Mouse (Mus musculus): Measurements from ENCODE around the gene 1600002K03Rik.

Gene 1600002K03Rik

DNA sequence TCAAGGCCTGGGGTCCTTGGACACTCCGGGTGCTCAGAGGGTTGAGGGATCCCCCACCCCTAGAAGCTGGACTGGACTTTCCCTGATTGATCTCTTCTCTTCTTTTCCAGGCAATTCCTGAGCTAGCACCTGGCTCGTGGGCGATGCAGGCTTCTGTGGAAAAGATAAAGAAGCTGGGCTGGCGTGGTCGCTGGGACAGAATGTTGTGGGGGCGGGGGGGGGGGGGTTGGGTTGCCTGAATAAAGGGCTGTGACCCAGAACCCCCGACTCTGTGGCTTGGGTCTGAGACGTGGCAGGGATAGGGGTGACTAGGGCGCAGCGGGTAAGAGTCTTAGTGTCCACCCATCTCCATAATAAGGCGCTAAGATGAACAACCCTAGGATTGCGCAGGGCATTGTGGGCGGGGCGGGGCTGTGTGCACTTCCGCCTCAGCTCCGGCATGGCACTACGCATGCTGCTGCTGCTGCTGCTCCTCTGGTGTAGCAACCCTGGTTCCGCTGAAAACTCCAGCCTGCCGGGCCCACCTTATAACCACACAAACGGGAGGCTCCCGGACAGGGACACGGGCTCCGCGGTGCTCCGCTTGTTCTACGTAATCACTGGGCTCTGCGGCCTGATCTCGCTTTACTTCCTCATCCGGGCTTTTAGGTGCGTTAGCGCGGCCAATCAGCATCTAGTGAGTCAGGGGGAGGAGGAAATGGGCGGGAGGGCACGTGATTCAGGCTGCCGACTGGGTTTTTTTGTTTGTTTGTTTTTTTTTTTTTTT is at the start of gene 1600002K03Rik:
TSS of gene 1600002K03Rik (plus strand) at position 418 of the 766 bp plus-strand sequence.
- peak; percentile 89 for DNase-seq

DNA sequence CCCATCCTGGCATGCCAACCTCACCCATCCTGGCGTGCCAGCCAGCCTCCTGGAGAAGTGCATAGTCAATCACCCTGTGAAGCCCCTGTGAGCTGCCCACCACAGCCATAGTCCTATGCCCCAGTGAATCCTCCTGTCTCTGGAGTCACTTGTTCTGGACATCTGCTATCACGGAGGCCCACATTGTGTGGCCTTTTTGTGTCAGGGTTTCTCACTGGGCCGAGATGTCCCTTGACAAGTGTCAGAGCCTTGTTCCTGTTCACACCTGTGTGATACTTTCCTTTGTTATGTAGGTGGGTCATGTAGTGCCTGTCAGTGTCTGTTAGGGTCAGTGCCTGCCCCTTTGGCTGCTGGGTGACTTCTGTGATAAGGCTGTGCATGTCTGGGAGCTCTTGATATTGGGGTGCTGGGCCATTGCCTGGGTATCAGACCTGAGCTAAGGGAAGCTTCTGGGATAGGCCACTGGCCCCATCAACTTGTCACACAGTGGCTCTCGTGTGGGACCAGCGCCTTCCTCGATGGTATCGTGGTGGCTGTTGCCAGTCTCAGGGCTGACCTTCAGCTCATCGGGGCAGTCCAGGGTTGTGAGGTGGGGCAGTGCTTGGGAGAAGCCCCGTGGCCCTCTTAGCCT is 48.7 kb upstream of the 1600002K03Rik start:
- no peak for DNase-seq

DNA sequence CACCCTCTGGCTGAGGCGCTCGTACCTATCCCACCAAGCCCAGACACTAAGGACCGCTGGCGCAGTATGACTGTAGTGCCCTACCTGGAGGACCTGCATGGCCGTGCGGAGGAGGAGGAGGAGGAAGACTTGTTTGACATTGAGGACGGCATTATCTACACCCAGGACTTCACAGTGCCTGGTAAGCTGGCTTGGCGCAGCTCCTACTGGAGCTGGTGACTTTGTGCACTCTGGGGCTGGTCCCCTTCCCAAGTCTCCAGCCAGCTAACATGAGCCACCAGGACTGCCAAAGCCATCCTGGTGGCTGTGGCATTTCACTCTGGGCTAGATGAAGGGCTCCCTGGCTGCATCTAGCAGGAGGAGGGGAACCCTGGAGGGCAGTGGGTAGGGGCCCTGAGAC is 44.8 kb upstream of the 1600002K03Rik start:
- DNase-seq, result no peak

DNA sequence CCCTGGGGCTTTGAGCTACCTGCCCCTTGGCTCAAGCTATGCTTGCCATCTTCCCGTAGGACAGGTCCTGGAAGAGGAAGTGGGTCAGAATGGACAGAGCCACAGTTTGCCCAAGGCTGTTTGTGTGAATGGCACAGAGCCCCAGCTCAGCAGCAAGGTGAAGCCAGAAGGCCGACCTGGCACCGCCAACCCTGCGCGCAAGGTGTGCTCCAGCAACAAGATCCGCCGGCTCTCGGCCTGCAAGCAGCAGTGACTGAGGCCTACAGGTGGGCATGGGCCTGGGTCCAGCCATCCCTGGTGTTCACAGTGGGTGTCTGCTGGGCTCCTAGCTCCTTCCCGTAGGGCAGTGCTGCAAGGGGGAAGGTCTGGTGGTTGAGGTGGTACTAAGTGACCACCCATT is 42.9 kb upstream of the 1600002K03Rik start:
- DNase-seq, result no peak

DNA sequence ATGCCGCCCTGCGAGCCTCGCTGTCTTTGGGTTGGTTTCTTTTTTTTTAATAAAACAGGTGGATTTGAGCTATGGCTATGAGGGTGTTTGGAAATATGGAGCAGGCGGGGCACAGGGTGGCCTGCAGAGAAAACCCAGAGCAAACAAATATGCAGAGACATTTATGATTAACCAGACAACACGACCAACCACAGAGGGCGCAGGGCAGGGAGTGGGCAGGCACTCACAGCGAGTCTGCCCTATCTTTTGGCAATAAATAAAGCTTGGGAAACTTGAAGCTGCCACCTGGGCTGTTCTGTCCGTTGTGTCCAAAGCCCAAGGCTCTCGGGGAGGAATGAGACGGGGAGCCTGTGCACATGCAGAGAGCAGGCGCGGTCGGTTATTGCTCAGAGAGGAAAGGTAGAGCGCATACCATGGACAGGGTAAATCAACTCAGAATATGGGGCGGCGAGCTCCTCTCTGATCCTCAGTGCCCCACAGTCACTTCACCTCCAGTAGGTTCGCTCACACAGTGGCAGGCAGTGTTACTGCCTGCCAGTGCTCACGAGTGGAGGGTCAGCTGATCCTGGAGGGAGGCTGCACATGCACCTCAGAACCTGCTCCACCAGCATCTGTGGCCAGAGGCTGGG is 42.2 kb upstream of the 1600002K03Rik start:
- no peak for DNase-seq

DNA sequence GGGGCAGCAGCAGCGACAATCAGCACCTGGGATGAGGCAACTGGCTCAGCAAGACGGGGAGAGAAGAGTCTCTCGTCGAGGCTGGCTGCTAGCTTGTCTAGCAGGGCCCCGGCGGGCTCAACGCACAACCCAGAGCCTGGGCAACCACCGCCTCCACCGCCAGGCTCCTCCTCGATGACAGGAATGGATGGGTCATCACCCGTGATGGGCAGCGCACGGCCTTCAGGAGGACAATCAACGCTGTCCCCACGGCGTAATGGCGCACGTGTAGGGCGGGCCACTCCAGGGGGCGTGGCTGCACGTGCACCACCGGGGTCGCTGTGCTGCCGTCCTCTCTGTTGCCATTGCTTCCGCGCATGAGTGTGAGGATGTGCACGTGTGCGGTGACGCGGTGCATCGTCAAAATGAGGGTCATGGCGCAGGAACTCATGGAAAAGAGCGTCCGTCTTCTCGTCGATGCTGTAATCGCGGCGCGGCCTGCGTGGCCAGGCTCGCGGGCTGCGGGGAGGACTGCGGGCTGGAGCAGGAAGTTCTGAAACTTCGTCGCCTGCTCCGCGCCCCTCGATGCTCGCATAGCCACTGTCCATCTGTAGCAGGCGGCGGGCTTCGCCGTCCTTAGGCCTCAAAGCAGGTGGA is 41.3 kb upstream of the 1600002K03Rik start:
- DNase-seq, result no peak

DNA sequence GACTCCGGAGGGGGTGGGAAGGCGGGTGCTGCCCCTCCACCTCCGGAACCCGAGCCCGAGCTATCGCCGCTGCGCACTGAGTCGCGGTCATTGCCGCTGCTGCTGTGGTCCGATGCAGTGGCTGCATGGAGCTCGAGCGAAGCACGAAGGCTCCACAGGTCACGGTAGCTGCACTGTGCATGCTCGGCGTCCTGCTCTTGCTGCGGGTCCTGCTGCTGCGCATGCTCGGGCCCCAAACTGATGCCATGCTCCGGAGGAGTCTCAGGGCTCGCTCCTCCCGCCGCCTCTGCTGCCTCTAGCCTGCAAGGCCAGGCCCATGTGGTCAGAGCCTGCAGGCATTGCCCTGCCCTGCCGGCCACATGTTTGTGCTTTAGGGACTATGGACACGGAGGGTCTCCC is 40.8 kb upstream of the 1600002K03Rik start:
- DNase-seq, result no peak

DNA sequence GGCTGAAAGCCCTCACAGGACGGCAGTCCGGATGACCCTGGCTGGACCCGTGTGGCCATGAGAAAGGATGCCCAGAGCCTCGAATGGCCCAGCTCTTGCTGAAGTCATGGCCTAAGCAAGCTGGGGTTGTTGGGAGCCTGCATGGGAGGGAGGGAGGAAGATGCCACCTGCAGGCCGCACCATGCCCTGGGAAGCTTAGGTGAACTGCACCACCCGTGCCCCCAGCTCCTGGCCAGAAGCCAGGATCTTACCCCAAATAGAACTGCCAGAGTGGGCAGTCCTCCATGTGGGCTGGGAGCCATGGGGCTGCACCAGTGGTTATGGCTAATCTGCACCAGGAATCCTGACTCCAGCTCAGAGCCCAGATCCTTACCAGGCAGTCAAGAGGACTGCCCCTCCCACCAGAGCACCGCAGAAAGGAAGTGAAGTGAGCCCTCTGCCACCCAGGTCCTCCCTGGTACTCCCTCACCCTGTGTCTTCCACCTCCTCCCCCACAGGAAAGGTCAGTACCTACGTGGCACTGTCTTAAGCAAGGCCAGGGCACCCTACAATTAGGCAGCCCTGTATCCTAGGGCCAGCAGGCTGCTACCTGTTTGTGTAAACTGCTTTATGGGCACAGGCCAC is 39.4 kb upstream of the 1600002K03Rik start:
- DNase-seq, result no peak

DNA sequence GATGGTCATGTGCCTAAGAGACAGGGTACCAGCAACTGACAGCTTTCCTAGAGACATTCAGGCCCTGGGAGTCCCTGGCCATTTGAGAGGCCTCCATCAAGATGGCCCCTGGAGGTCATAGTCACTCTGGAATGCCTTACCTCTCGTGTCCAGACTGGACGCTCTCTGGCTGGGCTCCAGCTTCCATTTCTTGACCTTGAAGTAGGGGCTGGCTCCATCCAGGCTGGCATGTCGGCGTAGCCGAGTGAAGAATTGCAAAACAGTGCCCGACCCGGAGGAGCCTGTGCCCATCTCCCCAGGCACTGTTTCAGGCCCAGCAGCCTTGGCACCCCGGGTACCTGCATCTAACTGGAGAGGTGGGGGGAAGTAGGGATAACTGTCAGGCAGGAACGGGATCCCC is 38.3 kb upstream of the 1600002K03Rik start:
- no peak for DNase-seq

DNA sequence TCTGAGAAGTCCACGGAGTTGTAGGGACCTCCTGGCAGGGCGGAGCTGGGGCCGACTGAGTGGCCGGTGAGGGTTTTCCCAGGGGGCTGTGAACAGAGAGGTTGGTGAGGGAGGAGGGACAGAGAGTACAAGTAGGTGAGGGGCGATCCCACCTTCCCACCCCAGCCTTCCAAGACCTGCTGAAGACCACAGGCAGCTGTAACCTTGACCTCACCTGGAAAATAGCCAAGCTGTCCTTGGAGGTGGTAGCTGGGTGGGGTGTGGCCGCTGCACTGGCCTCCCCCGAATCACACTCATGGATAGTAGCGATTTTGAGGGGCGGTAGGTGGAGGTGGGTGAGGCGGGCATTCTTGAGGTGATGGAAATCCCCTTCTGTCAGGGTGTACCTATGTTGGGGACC is 37.6 kb upstream of the 1600002K03Rik start:
- no peak for DNase-seq

DNA sequence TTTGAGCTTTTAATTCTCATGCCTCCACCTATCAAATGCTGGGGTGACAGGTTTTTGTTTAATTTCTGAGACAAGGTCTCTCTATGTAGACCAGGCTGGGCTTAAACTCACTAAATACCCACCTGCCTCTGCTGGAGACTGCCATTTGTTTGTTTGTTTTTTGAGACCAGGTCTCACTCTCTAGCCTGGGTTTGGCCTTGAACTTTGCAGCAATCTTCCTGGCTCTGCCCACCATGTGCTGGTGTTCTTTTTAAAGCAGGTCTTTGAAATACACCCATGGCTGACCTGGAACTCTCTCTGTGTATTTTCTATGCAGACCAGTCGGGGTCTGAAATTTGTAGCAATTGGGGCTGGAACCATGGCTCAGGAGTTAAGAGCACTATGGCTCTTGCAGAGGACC is 37.1 kb upstream of the 1600002K03Rik start:
- DNase-seq, result no peak

DNA sequence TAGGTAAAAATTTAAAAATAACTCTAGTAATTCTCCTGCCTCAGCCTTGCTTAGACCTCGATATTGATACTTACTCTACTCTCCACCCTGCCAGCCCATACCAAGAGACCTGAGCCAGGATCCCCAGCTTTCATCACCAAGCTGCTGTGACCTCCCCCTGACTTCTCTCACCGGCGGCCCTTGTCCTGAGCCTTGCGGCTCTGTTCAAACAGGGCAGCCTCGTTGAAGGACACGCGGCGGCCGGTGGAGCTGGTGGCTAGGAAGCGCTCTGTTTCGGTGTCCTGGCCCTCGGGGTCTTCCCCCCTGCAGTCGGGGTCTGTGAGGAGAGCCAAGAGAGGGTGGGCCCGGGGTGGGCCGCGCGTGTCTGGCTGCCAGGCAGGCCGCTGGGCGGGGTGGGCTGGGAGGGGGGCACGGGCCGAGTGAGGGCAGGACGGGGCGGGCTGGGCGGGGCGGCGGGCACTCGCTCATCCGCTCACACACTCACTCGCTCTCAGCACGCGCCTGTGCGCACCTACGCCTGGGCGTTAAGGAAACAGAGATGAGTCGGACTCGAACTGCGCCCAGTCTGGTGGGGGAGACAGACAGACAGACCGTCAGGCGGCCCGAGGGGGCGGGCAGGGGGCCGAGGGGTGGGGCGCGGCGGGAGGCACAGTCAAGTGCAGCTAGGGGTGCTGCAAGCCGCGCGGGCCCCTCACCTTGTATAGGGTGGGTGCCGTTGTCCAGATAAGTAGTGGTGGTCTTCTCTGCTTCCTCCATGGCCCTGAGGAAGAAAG is 36.4 kb upstream of the 1600002K03Rik start:
- no peak for DNase-seq

DNA sequence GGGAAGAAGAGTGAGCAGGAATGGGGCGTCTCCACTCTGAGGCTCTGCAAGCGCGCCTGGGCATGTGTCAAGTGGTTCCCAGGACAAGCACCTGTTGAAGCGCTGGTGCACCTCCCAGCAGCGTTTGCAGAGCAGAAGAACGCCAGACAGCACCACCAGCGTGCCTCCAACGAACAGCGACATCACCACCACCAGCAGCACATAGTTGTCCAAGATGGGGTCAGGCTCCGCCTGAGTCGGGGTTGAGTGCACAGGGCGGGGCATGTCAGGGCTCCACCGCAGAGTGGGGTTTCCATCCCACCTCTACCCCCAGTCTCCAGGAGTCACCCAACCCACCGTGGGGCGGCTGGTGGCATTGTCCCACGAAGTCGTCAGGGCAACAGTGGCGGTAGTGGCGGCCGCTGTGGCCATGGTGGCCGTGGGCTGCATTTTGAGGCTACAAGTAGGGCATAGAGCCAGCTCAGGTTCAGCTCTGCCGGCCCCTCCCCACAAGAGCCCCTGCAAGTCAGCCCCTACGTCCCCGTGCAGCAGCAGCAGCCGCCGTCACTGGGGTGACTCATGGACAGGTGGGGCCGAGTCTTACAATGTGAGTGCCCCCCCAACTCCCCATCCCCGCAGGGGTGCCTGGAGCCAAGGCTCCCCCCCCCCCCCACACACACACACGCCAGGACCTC is 35.7 kb upstream of the 1600002K03Rik start:
- DNase-seq, result peak; percentile 42

DNA sequence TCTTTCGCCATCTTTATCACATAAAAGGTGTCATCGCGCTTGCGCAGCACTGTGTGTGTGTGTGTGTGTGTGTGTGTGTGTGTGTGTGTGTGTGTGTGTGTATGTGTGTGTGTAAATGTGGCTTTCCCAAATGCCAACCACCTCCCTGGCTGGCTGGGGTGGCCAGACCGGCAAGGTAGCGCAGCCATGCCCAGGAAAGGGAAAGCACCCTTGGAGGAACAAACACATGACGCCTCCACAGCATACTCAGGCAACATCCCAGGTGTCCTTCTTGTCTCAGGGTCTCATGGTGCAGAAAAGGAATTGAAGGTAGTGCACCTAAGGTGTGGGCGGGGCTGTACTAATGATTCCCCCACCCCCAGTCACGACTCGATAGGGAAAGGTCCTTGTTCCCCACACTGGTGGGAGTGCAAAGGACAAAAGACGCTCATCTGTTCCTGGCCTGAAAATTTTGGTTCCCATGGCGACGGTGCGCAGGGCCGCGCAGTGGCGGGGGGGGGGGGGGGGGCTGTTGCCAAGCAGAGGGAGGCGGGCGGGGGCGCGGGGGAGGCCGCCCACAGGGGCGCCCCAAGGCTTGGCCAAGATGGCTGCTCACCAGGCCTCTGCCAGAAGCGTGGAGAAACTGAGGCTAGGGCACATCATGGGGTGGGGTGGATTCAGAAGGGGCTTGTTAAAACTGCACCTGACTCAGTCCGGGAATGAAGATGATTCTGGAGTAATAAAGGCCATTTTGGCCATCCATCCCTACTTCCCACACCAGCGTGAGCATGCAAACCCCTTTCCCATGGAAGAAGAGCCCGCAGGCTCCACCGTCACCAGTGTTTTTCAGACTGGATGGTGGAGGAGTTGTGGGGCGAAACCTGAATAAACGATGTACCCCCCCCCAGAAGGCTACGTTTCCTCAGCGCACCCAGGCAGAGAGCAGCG is 34.9 kb upstream of the 1600002K03Rik start:
- no peak for DNase-seq

DNA sequence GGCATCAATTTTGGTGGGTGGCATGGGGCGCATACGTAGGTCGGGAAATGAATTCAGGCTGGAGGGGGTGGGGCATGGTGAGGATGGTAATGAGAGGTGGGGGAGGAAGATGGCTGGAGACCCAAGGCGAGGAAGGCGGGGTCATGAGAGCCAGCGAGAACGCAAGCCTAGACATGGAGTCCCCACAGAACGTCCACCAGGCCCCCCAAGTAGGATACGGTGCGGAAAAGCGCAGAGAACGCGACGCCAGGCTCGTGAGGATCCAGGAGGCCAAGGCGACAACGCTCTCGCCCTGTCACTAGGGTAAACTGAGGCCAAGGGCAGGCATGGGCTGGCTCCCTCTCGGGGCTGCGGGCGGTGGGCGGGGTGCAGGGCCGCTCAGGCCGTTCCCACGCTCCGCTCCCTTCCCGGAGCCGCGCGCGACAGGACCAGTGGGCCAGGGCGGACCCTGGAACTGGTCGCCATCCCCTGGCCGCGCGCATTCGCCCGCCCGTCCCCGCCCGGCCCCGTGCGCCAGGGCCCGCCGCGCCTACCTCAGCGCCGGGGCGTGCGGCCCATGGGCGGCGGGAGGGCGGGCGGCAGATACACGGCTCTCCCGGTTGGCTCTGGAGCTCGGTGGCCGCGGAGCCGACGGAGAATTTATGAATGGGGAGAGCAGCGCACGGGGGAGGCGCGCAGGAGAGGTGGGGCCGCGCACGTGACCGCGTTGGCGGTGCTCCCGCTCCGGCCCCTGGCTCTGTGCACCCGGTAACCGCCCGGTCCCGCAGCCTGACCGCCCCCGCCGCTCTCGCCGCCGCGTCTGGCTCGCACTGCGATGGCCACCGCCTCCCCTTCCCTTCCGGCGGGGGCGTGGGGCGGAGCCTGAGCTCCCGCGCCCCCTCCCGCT is 33.9 kb upstream of the 1600002K03Rik start, which contains the start of gene Atp5d:
TSS of gene Atp5d (plus strand) at position 80 of the 886 bp plus-strand sequence.
- DNase-seq, result peak; percentile 54

DNA sequence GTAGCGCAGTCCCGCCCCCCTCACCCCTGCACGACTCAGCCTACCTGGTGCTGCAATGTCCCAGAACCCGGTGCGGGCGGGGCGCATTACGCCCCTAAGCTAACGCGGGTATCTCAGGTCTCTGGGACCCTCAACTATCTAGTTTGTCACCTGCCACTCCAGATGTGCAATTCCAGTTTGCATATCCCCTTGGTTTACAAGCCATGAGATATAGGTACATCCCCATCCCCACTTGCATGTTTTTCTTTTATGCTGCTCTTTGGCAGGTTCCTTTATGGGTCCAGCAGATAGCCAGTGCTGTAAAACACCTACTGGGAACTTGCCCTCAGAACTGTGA is 33.3 kb upstream of the 1600002K03Rik start:
- DNase-seq, result no peak

DNA sequence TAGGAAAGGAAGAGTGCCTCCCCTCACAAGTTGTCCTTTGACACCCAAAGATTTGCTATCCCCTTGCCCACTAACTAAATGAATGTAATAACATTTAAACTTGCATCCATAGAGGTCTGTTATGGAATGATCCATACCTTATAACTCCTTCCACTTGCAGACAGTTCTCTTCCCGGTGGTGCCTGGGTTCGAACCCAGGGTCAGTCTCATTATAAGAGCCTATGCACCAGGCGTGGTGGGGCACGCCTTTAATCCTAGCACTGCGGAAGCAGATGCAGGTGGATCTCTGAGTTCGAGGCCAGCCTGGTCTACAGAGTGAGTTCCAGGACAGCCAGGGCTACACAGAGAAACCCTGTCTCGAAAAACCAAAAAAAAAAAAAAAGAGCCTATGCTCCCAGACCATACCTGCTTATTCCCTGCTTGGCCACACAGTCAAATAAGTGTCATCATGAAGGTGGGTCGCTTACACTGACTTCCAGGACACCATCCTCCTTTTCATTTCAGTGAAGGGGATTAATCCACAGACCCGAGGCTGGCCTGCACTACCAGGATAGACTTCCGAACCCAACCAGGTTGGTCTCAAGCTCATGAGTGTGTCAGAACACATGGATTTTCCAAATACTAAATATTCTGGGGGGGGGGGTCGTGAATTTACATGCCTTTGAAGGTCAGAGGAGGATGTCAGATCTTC is 32.6 kb upstream of the 1600002K03Rik start:
- no peak for DNase-seq

DNA sequence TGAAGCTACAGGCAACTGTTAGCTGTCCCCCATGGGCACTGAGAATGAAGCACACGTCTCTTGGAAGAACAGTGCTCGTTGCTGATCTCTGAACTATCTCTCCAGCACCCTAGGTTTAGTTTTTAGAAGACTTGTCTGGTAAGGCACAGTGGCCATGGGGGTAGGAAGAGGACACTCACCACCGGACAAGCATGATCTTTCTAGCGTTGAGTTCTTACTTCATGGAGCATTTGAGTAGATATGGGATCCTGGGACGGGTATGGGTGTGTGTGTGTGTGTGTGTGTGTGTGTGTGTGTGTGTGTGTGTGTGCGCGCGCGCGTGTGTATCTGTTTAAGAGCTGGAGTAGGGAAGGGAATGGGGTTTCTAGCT is 32.1 kb upstream of the 1600002K03Rik start, which contains the start of gene Cbarp:
TSS of gene Cbarp (minus strand) at position 170 of the 370 bp plus-strand sequence.
- no peak for DNase-seq

DNA sequence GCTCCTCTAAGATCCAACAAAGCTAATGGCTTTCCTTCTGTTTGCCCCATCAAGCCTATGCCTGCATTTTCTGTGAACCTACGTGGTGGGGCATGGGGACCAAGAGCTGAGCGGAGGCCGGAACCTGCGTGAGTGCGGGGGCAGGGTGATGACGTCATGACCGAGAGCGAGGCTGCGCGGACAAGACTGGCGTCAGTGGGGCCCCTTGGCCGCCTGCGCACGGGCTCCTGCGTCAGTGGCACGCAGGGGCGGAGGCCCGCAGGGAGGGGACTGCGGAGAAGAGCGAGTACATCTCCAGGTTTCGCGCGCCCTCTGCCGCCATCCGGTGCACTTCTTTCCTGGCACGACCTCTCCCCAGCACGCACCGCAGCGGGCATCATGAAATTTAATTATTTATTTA is 31.5 kb upstream of the 1600002K03Rik start:
- DNase-seq, result peak; percentile 97

All from lung, postnatal 14 days (tissue).